Mouse (Mus musculus) bone marrow, adult 2 months (tissue): Measurements from ENCODE around the gene Ptrh1. TPM values are rescaled to one million over a fixed set of nuclear protein-coding genes. Genes with fewer than 3 reads are reported as not detected.

ENCODE experiments used
- H3K27ac ChIP-seq: fragments of 200-500 bp; 2 replicates; pipeline ENCODE4 v1.5.1; 2012; ENCODE audit warnings: low read depth, mild to moderate bottlenecking, control low read depth, inconsistent platforms, low read length; ENCODE audit not compliant: control insufficient read depth, poor library complexity, insufficient read depth
- H3K4me1 ChIP-seq: fragments of 200-500 bp; 2 replicates; pipeline ENCODE4 v1.6.1; 2011; ENCODE audit warnings: low read length; ENCODE audit not compliant: control insufficient read depth, insufficient read depth
- H3K4me3 ChIP-seq: fragments of 200-500 bp; replicated peaks from 2 replicates; pipeline ENCODE3; 2011; ENCODE audit warnings: mild to moderate bottlenecking, low read depth, low read length, control low read depth; ENCODE audit not compliant: control insufficient read depth
- CTCF ChIP-seq: fragments of 200-500 bp; IDR thresholded peaks from 2 replicates; pipeline ENCODE4 v1.5.1; 2011; ENCODE audit warnings: low read length, control low read depth; ENCODE audit not compliant: control insufficient read depth, insufficient read depth
- POLR2A ChIP-seq: fragments of 200-500 bp; IDR thresholded peaks from 2 replicates; pipeline ENCODE4 v1.6.1; 2011; ENCODE audit warnings: low read depth, mild to moderate bottlenecking, control low read depth, low read length, borderline replicate concordance; ENCODE audit not compliant: control insufficient read depth
- WGBS: fragments of 180-500 bp; shearing (Covaris S2); methylation state at CpG from one replicate; pipeline ENCODE4 v1.1.7; 2018; 5-methylcytosine and 5-hydroxymethylcytosine counted together
- polyA plus RNA-seq: library from polyadenylated mRNA; stranded (reverse); fragments of >200 nt; gene quantifications from 2 replicates; pipeline ENCODE4 v1.2.4, GENCODE M21; 2011; ENCODE audit warnings: low replicate concordance; ENCODE audit not compliant: missing spikeins, insufficient read depth, insufficient read length

Gene Ptrh1
- 1.7 and 2.7 TPM in 2 replicates for polyA plus RNA-seq

DNA sequence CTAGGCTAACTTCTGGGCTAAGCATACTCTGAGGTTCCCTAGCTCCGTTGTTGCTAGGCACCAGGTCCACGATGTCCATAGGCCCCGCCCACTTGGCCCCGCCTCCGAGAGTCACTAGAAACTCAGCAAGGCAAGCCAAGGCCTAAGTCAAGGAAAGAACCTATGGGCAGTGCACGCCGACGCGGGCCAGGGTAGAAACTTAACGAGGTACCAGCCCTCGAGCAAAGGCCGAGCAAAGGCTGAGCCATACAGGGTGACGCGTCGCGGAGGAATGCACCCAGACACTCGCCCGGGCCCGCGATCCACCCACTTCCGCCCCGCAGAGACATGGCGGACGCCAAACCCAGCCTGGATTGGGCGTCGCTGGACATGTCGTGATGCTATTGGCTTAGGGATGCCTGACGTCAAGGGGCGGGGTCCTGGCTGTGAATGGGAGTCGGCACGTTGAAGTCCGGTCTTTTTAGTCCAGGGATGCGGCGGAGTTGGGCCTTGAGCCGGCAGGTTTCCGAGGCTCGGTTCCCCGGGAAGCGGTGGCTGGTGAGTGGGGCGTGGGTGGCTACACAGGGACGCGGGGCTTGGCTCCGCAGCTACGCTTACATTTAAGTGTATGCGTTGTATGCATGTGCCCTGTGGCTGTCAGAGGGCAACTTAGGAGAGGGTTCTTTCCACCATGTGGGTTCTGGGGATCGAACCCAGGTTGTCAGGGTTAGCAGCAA is at the start of gene Ptrh1, which contains the start of gene Ttc16:
Ptrh1 (plus strand) TSS at position 428 of the 716 bp plus-strand sequence.
Ttc16 (minus strand) TSS at position 275 of the 716 bp plus-strand sequence.
- H3K4me3 ChIP-seq: peak within 1 kb of the TSS; percentile 84
- WGBS: under 1% methylated on average over 46 of the region's 46 CpGs
- H3K4me1 ChIP-seq: no peaks in the 10 kb centered on the region
- peak within 1 kb of the TSS; percentile 7; the same call in 1 of the 2 replicates for H3K27ac ChIP-seq
- peak; percentile 25; the same call in 1 of the 2 replicates for TF ChIP-seq POLR2A
- no peak for TF ChIP-seq CTCF

GRCm38 (mm10) chr2:32727435-32727834 is 48.2 kb upstream of the Ptrh1 start:
- 3% methylated on average over 16 of the region's 16 CpGs for WGBS
- H3K4me1 ChIP-seq: peaks cover 5% of the 10 kb centered on the region; the same call in 1 of the 2 replicates
- H3K4me3 ChIP-seq: peak overlapping the region; percentile 38
- H3K27ac ChIP-seq: peak overlapping the region; percentile 23; the same call in 1 of the 2 replicates
- no peak for TF ChIP-seq CTCF
- 0 out of 2 replicates have a peak, but pooled peaks have one; percentile 39 for TF ChIP-seq POLR2A

- no peak for TF ChIP-seq CTCF
- no peak for TF ChIP-seq POLR2A
- 49% methylated on average over 7 of the region's 7 CpGs for WGBS
- Histone ChIP-seq H3K4me3 (no peak overlapping the region), H3K27ac (no peak overlapping the region), H3K4me1 (peaks cover 3% of the 10 kb centered on the region; the same call in 1 of the 2 replicates)
These were observed 47.1 kb upstream of the Ptrh1 start for GRCm38 (mm10) chr2:32728463-32728862.

- no peak overlapping the region for H3K27ac ChIP-seq
- H3K4me3 ChIP-seq: no peak overlapping the region
- 86% methylated on average over 4 of the region's 4 CpGs for WGBS
- no peak for TF ChIP-seq CTCF
- no peak for TF ChIP-seq POLR2A
- H3K4me1 ChIP-seq: no peaks in the 10 kb centered on the region; the same call in 1 of the 2 replicates
These were observed 46.0 kb upstream of the Ptrh1 start for GRCm38 (mm10) chr2:32729547-32729946.

- Histone ChIP-seq H3K4me3 (no peak overlapping the region), H3K27ac (no peak overlapping the region), H3K4me1 (no peaks in the 10 kb centered on the region; the same call in 1 of the 2 replicates)
- 84% methylated on average over 11 of the region's 11 CpGs for WGBS
- TF ChIP-seq POLR2A (no peak), CTCF (no peak)
These were observed 44.7 kb upstream of the Ptrh1 start for GRCm38 (mm10) chr2:32730854-32731253.

DNA sequence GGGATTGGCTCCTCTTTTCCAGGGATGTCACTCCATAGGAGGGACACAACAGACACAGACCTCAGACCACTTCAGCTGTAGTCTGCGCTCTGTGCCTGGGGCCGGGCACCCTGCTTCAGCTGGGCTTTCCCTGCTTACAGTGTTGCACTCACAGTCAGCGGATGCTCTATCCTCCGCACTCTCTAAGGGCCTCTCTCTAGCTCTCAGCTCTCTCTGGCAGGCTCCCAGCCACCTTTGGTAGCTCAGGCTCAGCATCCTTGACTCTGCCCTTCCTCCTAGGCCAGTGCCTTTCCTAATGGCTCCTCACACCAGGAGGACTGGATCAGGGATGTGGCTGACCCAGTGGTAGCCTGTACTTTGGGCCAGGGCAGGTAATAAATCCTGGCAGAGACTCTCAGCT is 43.7 kb upstream of the Ptrh1 start:
- 91% methylated on average over 4 of the region's 4 CpGs for WGBS
- no peaks in the 10 kb centered on the region; the same call in 1 of the 2 replicates for H3K4me1 ChIP-seq
- no peak overlapping the region for H3K4me3 ChIP-seq
- TF ChIP-seq CTCF (no peak), POLR2A (no peak)
- H3K27ac ChIP-seq: no peak overlapping the region

GRCm38 (mm10) chr2:32732695-32733094 is 42.9 kb upstream of the Ptrh1 start:
- 75% methylated on average over 6 of the region's 6 CpGs for WGBS
- no peaks in the 10 kb centered on the region; the same call in 1 of the 2 replicates for H3K4me1 ChIP-seq

DNA sequence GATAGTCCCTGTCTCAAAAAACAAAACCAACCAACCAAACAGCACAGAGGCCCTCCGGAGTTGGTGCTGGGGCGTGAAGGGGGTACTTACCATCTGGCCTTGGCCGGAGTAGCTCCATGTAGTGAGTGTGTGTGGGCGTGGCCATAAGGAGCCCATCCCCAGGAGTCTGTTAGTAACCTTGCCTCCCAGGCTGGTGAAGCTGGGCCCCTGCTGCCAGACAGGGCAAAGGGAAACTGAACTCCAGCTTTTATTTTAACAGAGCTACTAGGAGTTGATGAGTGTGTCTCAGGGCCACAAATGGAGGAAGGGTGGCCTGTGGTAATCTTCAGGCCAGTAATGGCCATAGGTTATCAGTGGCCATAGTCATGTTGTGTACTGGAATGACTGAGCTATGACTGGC is 41.1 kb upstream of the Ptrh1 start:
- Histone ChIP-seq H3K27ac (no peak overlapping the region), H3K4me3 (no peak overlapping the region), H3K4me1 (no peaks in the 10 kb centered on the region; the same call in 1 of the 2 replicates)
- no peak for TF ChIP-seq POLR2A
- no peak for TF ChIP-seq CTCF
- WGBS: 78% methylated on average over 4 of the region's 4 CpGs

More at GRCm38 (mm10) chr2:32732695-32733094, 42.9 kb upstream of the Ptrh1 start:
- Histone ChIP-seq H3K4me3 (no peak overlapping the region), H3K27ac (no peak overlapping the region)
- TF ChIP-seq POLR2A (no peak), CTCF (no peak)
